Mouse (Mus musculus) bone marrow macrophage, adult 2 months (primary cell): ENCODE results near the gene Shisal2a.

Experiments used
- CTCF ChIP-seq: IDR thresholded peaks from 2 replicates; pipeline ENCODE4 v1.5.1; 2012; ENCODE audit warnings: low read depth, mild to moderate bottlenecking, low read length, moderate library complexity
- POLR2A ChIP-seq: IDR thresholded peaks from 2 replicates; pipeline ENCODE4 v1.6.1; 2012; ENCODE audit warnings: mild to moderate bottlenecking, low read depth, low read length, borderline replicate concordance

GRCm38 (mm10) chr4:108345826-108346225, 37.3 kb downstream of the Shisal2a start:
- no peak for TF ChIP-seq POLR2A
- TF ChIP-seq CTCF = no peak
